Mouse (Mus musculus) CH12.LX (cell line): ENCODE data around the gene Ptprg. TPM values are rescaled to one million over a fixed set of nuclear protein-coding genes. Genes with fewer than 3 reads are reported as not detected.

Experiments
- DNase-seq: peaks from one replicate; pipeline ENCODE4 v3.0.0-alpha.2; 2013; ENCODE audit errors: extremely low read depth
- H3K27ac ChIP-seq: 2 replicates; pipeline ENCODE4 v1.5.1; 2012; ENCODE audit warnings: low read depth, mild to moderate bottlenecking, control low read depth, moderate library complexity; ENCODE audit not compliant: insufficient read depth
- H3K27me3 ChIP-seq: replicated peaks from 2 replicates; pipeline ENCODE3; 2012; ENCODE audit warnings: inconsistent platforms
- H3K36me3 ChIP-seq, 2 experiments: replicated peaks in 1 of 2; 2 replicates each; pipeline versions ENCODE3 to v1.6.1; 2012; ENCODE audit warnings: inconsistent platforms in 1 of 2, low read length in 1 of 2, mild to moderate bottlenecking in 1 of 2, mixed read lengths in 1 of 2, moderate library complexity in 1 of 2; ENCODE audit not compliant: control insufficient read depth in 1 of 2, insufficient read depth in 1 of 2
- H3K4me1 ChIP-seq, 2 experiments: 2 replicates each; pipeline ENCODE4 v1.6.1; 2012; ENCODE audit warnings: inconsistent platforms in 1 of 2, moderate library complexity in 1 of 2; ENCODE audit not compliant: insufficient read depth in 2 of 2, control insufficient read depth in 1 of 2
- H3K4me2 ChIP-seq: 2 replicates; pipeline ENCODE4 v1.6.1; 2012; ENCODE audit warnings: low read depth, mild to moderate bottlenecking, control low read depth; ENCODE audit not compliant: poor library complexity, insufficient read depth, severe bottlenecking
- H3K4me3 ChIP-seq, 3 experiments: fragments of 150-350 bp in 1 of 3; sonication (generic) in 1 of 3; replicated peaks in 1 of 3; 2 replicates each; pipeline versions ENCODE3 to v1.5.1; 2011 to 2012; ENCODE audit warnings: low read depth in 2 of 3, low read length in 2 of 3, mild to moderate bottlenecking in 2 of 3, moderate library complexity in 2 of 3, control low read depth in 1 of 3, improper control_type of control experiment in 1 of 3, inconsistent platforms in 1 of 3, mixed read lengths in 1 of 3; ENCODE audit not compliant: poor library complexity in 1 of 3
- H3K79me2 ChIP-seq: replicated peaks from 2 replicates; pipeline ENCODE4 v1.6.1; 2012; ENCODE audit warnings: mild to moderate bottlenecking, moderate library complexity; ENCODE audit not compliant: control insufficient read depth, poor library complexity, insufficient read depth, severe bottlenecking; ENCODE audit errors: extremely low read depth
- H3K9ac ChIP-seq: 2 replicates; pipeline ENCODE4 v1.6.1; 2012; ENCODE audit warnings: low read depth, mild to moderate bottlenecking, control low read depth, moderate library complexity; ENCODE audit not compliant: insufficient read depth
- H3K9me3 ChIP-seq: replicated peaks from 2 replicates; pipeline ENCODE3; 2012; ENCODE audit warnings: low read length, inconsistent platforms, mixed read lengths
- BHLHE40 ChIP-seq: IDR thresholded peaks from 2 replicates; pipeline ENCODE4 v1.6.1; 2011; ENCODE audit warnings: mild to moderate bottlenecking, low read depth, low read length, improper control_type of control experiment
- CHD1 ChIP-seq: IDR thresholded peaks from 2 replicates; pipeline ENCODE4 v1.6.1; 2012; ENCODE audit warnings: low read depth, low read length, improper control_type of control experiment, inconsistent platforms
- CTCF ChIP-seq, 2 experiments: IDR thresholded peaks in 1 of 2; conservative IDR thresholded peaks in 1 of 2; 2 replicates each; pipeline ENCODE4 v1.5.1; 2011 to 2012; ENCODE audit warnings: low read depth in 2 of 2, low read length in 2 of 2, improper control_type of control experiment in 1 of 2, inconsistent platforms in 1 of 2, mild to moderate bottlenecking in 1 of 2, moderate library complexity in 1 of 2
- E2F4 ChIP-seq: IDR thresholded peaks from 2 replicates; pipeline ENCODE4 v1.6.1; 2011; ENCODE audit warnings: low read depth, low read length, improper control_type of control experiment; ENCODE audit not compliant: insufficient replicate concordance
- EP300 ChIP-seq: IDR thresholded peaks from 2 replicates; pipeline ENCODE4 v1.6.1; 2011; ENCODE audit warnings: low read length, improper control_type of control experiment
- GABPA ChIP-seq: IDR thresholded peaks from 2 replicates; pipeline ENCODE4 v1.6.1; 2012; ENCODE audit warnings: low read depth, low read length, improper control_type of control experiment, inconsistent platforms; ENCODE audit not compliant: insufficient replicate concordance
- HCFC1 ChIP-seq: IDR thresholded peaks from 2 replicates; pipeline ENCODE4 v1.6.1; 2012; ENCODE audit warnings: low read depth, mild to moderate bottlenecking, inconsistent platforms, low read length, improper control_type of control experiment
- JUN ChIP-seq: IDR thresholded peaks from 2 replicates; pipeline ENCODE4 v1.6.1; 2011; ENCODE audit warnings: low read depth, mild to moderate bottlenecking, low read length, improper control_type of control experiment, moderate library complexity; ENCODE audit not compliant: insufficient read depth
- JUND ChIP-seq: conservative IDR thresholded peaks from 2 replicates; pipeline ENCODE4 v1.6.1; 2011; ENCODE audit warnings: low read depth, low read length, improper control_type of control experiment
- MAFK ChIP-seq: IDR thresholded peaks from 2 replicates; pipeline ENCODE4 v1.6.1; 2011; ENCODE audit warnings: low read length, improper control_type of control experiment; ENCODE audit not compliant: insufficient replicate concordance
- MEF2A ChIP-seq: IDR thresholded peaks from 2 replicates; pipeline ENCODE4 v1.6.1; 2014; ENCODE audit warnings: low read depth, mild to moderate bottlenecking, inconsistent platforms, low read length, improper control_type of control experiment, borderline replicate concordance
- MYC ChIP-seq: IDR thresholded peaks from 2 replicates; pipeline ENCODE4 v1.6.1; 2011; ENCODE audit warnings: low read depth, mild to moderate bottlenecking, improper control_type of control experiment, low read length
- NELFE ChIP-seq: IDR thresholded peaks from 2 replicates; pipeline ENCODE4 v1.6.1; 2011; ENCODE audit warnings: low read depth, low read length, improper control_type of control experiment
- PAX5 ChIP-seq: IDR thresholded peaks from 2 replicates; pipeline ENCODE4 v1.6.1; 2012; ENCODE audit warnings: low read length, inconsistent platforms, mixed read lengths
- RAD21 ChIP-seq: IDR thresholded peaks from 2 replicates; pipeline ENCODE4 v1.6.1; 2011; ENCODE audit warnings: low read depth, mild to moderate bottlenecking, low read length, improper control_type of control experiment, moderate library complexity
- SMC3 ChIP-seq: IDR thresholded peaks from 2 replicates; pipeline ENCODE4 v1.6.1; 2011; ENCODE audit warnings: low read depth, low read length, improper control_type of control experiment
- TCF12 ChIP-seq: IDR thresholded peaks from 2 replicates; pipeline ENCODE4 v1.6.1; 2014; ENCODE audit warnings: low read depth, mild to moderate bottlenecking, inconsistent platforms, low read length, improper control_type of control experiment
- USF1 ChIP-seq: IDR thresholded peaks from 2 replicates; pipeline ENCODE4 v1.6.1; 2014; ENCODE audit warnings: low read depth, mild to moderate bottlenecking, inconsistent platforms, low read length, improper control_type of control experiment
- ZC3H11A ChIP-seq: IDR thresholded peaks from 2 replicates; pipeline ENCODE4 v1.6.1; 2012; ENCODE audit warnings: low read depth, mild to moderate bottlenecking, inconsistent platforms, low read length, improper control_type of control experiment
- ZNF384 ChIP-seq: IDR thresholded peaks from 2 replicates; pipeline ENCODE4 v1.6.1; 2012; ENCODE audit warnings: low read depth, low read length, improper control_type of control experiment, inconsistent platforms
- dilution Hi-C: fragments of 300-500 bp; cut with MboI; formaldehyde crosslinking; loops from 2 replicates; pipeline ENCODE4 v1.14.3; 2020; ENCODE audit warnings: low sequenced_read_pairs; ENCODE audit not compliant: extremely low pct_unique_long_range_greater_than_20kb, extremely low pct_ligation_motif_present
- in situ Hi-C: fragments of 300-500 bp; cut with MboI; formaldehyde crosslinking; loops from 3 replicates; pipeline ENCODE4 v1.14.3; 2019; ENCODE audit warnings: low sequenced_read_pairs, low pct_ligation_motif_present, low pct_unique_long_range_greater_than_20kb, mixed read lengths
- polyA plus RNA-seq: library from polyadenylated mRNA; unstranded; fragments of >175 nt; gene quantifications from 2 replicates; pipeline ENCODE4 v1.2.1, GENCODE M21; 2012; ENCODE audit warnings: low read depth; ENCODE audit not compliant: insufficient read length
- total RNA-seq, 2 experiments: library from RNA; depleted of rRNA; stranded (reverse); fragments of 300-350 nt in 1 of 2; fragments of >200 nt in 1 of 2; gene quantifications; 2 replicates each; pipeline ENCODE4 v1.2.3; 2012 to 2014

Ptprg gene
- total and polyA plus RNA-seq, 3 experiments = 0.08 TPM; not detected in 2

DNA sequence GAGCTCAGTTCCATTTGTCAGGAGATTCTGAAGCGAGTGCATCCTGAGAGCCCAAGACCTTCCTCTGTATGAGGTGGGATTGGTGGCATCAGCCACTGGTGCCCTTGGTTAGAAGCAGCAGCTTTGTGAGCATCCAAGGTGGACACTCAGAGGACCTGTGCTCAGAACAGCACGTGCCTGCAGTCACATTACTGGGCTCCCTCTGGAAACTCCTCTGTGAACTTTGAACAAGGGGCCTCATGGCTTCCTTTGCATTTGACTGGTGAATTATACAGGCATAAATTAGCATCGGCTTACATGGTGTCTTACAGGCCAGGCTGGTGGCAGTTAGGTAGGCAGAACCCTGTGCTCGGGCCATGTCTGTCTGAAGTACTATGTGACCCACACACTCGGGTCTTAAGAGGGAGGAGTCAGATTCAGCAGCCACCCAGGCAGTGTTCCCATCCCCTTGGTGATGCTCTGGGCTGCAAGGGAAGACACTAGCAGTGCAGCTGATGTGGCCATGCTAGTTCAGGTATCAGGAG lies 609.1 kb downstream of the Ptprg start:
- in situ Hi-C loops (no loop called here), dilution Hi-C loops (no loop called here)
- no peaks in the 10 kb centered on the region for H3K79me2 ChIP-seq
- no peak for DNase-seq
- no peak overlapping the region for H3K4me3 ChIP-seq
- no peaks in the 10 kb centered on the region for H3K27me3 ChIP-seq
- no peaks in the 10 kb centered on the region for H3K9me3 ChIP-seq
- H3K4me2 ChIP-seq = no peak overlapping the region
- H3K27ac ChIP-seq = no peak overlapping the region
- H3K4me1 ChIP-seq = peaks cover 0 to 3% of the 10 kb centered on the region in 2 experiments; a peak in 1 of 4 replicates
- TF ChIP-seq USF1 (no peak), MYC (no peak), NELFE (no peak), PAX5 (no peak)
- H3K9ac ChIP-seq = no peak overlapping the region
- no peaks in the 10 kb centered on the region for H3K36me3 ChIP-seq

DNA sequence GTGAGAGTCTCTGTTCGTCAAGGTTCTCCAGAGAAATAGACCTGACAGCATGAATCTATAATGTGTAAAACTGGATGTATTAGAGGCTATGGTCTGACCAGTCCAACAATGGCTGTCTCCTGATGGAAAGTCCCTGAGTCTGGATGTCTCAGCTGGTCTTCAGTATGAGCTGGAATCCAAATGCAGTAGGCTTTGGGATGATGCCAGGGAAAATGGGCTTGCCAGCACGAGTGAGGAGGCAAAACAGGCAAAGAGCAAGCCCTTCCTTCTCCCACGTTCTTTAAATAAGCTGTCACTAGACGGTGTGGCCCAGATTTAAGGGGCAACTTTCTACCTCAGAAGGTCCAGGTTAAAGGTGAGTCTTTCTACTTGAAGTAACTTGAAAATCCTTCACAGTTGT lies 609.9 kb downstream of the Ptprg start:
- Histone ChIP-seq H3K27me3 (no peaks in the 10 kb centered on the region), H3K4me1 (peaks cover 0 to 3% of the 10 kb centered on the region in 2 experiments; a peak in 1 of 4 replicates), H3K36me3 (no peaks in the 10 kb centered on the region), H3K79me2 (no peaks in the 10 kb centered on the region), H3K9me3 (no peaks in the 10 kb centered on the region), H3K27ac (no peak overlapping the region), H3K9ac (no peak overlapping the region), H3K4me3 (no peak overlapping the region), H3K4me2 (no peak overlapping the region)
- DNase-seq = no peak
- in situ Hi-C loops (no loop called here), dilution Hi-C loops (no loop called here)
- TF ChIP-seq USF1 = no peak
- TF ChIP-seq ZC3H11A = no peak
- TF ChIP-seq MAFK = no peak
- no peak for TF ChIP-seq JUN
- no peak for TF ChIP-seq TCF12
- TF ChIP-seq RAD21 = no peak
- TF ChIP-seq MEF2A = no peak
- TF ChIP-seq GABPA = no peak
- TF ChIP-seq E2F4 = no peak

DNA sequence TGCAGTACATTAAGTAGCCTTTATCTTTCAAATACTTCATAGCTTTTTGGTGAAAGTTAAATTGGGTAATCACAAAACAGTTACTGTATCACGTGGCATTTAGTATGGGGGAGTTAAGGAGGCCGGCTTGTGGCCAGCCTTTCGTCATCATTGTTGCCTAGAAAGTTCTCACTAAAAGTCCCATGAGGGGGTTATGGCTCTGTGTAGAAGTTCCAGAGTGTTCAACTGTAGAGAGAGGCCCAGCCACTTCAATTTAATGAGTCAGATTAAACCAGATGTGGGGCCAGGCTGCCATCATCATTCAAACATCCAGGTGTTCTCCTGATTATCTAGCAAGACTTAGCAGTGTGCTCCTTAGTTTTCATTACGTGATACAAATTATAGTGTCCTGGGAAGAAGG lies 613.9 kb downstream of the Ptprg start:
- no peaks in the 10 kb centered on the region for H3K27me3 ChIP-seq
- no peak for DNase-seq
- TF ChIP-seq RAD21 (no peak), CHD1 (no peak), ZNF384 (no peak), JUND (no peak), ZC3H11A (no peak), HCFC1 (no peak), BHLHE40 (no peak), CTCF (conservative IDR thresholded peaks at IDR 0.05 in 1 of 2, IDR thresholded peaks at IDR 0.05 in 1 of 2; ENCODE audit: low read depth in 2 of 2, low read length in 2 of 2) (no peak), SMC3 (no peak), EP300 (no peak), MEF2A (no peak)
- TF ChIP-seq, all 38 proteins: peak for 0
- Histone ChIP-seq H3K4me2 (no peak overlapping the region), H3K79me2 (no peaks in the 10 kb centered on the region), H3K27ac (no peak overlapping the region), H3K4me3 (no peak overlapping the region), H3K9ac (no peak overlapping the region), H3K4me1 (peaks cover 0 to 3% of the 10 kb centered on the region in 2 experiments; a peak in 1 of 4 replicates), H3K9me3 (no peaks in the 10 kb centered on the region), H3K36me3 (no peaks in the 10 kb centered on the region)
- in situ Hi-C loops = no loop called here
- dilution Hi-C loops = no loop called here
